10 mouse cellular contexts compared by ENCODE assay signal in genomic region chr7:97355068-97355841, GRCm38 (mm10). TPM values are rescaled to one million over a fixed set of nuclear protein-coding genes. Genes with fewer than 3 reads are reported as not detected.
DNase-seq lines count a peak whose midpoint lies in the region; ATAC-seq lines count a peak whose summit lies in the region.
"Had no signal": no experiment of that assay in that cellular context is flagged by ENCODE, and none has a peak within 500 bp of the region (broad histone marks: within the 10 kb centered on the region; RNA-seq: fewer than 3 reads in every experiment).

No protein-coding gene starts in this region.

- H3K4me1 ChIP-seq in intestine, embryonic 16.5 days (ENCODE audit: control insufficient read depth, insufficient read depth, low read length), result peaks cover 6% of the 10 kb centered on the region; the same call in 1 of the 2 replicates
- H3K4me1 ChIP-seq in intestine, embryonic 15.5 days (replicated peaks), result 0 out of 2 replicates have a peak, but pooled peaks cover 6% of the 10 kb centered on the region
- peaks cover 14% of the 10 kb centered on the region for H3K4me1 ChIP-seq in heart, embryonic 16.5 days (ENCODE audit: control insufficient read depth, insufficient read depth, low read length)
- H3K4me1 ChIP-seq in hindbrain, embryonic 12.5 days, result peaks cover 8% of the 10 kb centered on the region; the same call in 1 of the 2 replicates
- H3K4me1 ChIP-seq in midbrain, embryonic 15.5 days, result no peaks in the 10 kb centered on the region
- H3K4me1 ChIP-seq: neural tube, embryonic 15.5 days had no signal

- no peak overlapping the region for H3K9ac ChIP-seq in intestine, embryonic 16.5 days (ENCODE audit: low read depth, low read length)
- H3K9ac ChIP-seq in intestine, embryonic 15.5 days, result no peak overlapping the region
- H3K9ac ChIP-seq in heart, embryonic 16.5 days (ENCODE audit: low read length), result no peak overlapping the region
- no peak overlapping the region for H3K9ac ChIP-seq in hindbrain, embryonic 12.5 days
- no peak overlapping the region for H3K9ac ChIP-seq in midbrain, embryonic 15.5 days
- H3K9ac ChIP-seq: neural tube, embryonic 15.5 days had no signal

- H3K36me3 ChIP-seq in intestine, embryonic 16.5 days (ENCODE audit: control insufficient read depth, insufficient read depth, low read length), result no peaks in the 10 kb centered on the region; the same call in 1 of the 2 replicates
- H3K36me3 ChIP-seq in intestine, embryonic 15.5 days, result no peaks in the 10 kb centered on the region
- no peaks in the 10 kb centered on the region for H3K36me3 ChIP-seq in heart, embryonic 16.5 days (ENCODE audit: control insufficient read depth, insufficient read depth)
- no peaks in the 10 kb centered on the region for H3K36me3 ChIP-seq in hindbrain, embryonic 12.5 days
- no peaks in the 10 kb centered on the region for H3K36me3 ChIP-seq in midbrain, embryonic 15.5 days (replicated peaks)
- H3K36me3 ChIP-seq: neural tube, embryonic 15.5 days had no signal

- no peak overlapping the region for H3K4me2 ChIP-seq in intestine, embryonic 16.5 days (ENCODE audit: low read depth, low read length)
- no peak overlapping the region for H3K4me2 ChIP-seq in intestine, embryonic 15.5 days (replicated peaks)
- H3K4me2 ChIP-seq in heart, embryonic 16.5 days (ENCODE audit: low read depth, low read length), result peak overlapping the region; percentile 39
- no peak overlapping the region for H3K4me2 ChIP-seq in hindbrain, embryonic 12.5 days (replicated peaks)
- H3K4me2 ChIP-seq in midbrain, embryonic 15.5 days, result no peak overlapping the region
- H3K4me2 ChIP-seq: neural tube, embryonic 15.5 days had no signal

- 33% methylated on average over 13 of the region's 13 CpGs for WGBS in intestine, embryonic 16.5 days
- 42% methylated on average over 13 of the region's 13 CpGs for WGBS in intestine, embryonic 15.5 days
- WGBS in heart, embryonic 16.5 days, result 14% methylated on average over 13 of the region's 13 CpGs
- WGBS in hindbrain, embryonic 12.5 days, result 41% methylated on average over 13 of the region's 13 CpGs
- 46% methylated on average over 13 of the region's 13 CpGs for WGBS in midbrain, embryonic 15.5 days

- H3K27me3 ChIP-seq in intestine, embryonic 16.5 days (replicated peaks; ENCODE audit: control insufficient read depth, insufficient read depth, low read length), result no peaks in the 10 kb centered on the region
- H3K27me3 ChIP-seq in intestine, embryonic 15.5 days (replicated peaks), result no peaks in the 10 kb centered on the region
- no peaks in the 10 kb centered on the region for H3K27me3 ChIP-seq in heart, embryonic 16.5 days (ENCODE audit: control insufficient read depth, insufficient read depth, low read length)
- no peaks in the 10 kb centered on the region for H3K27me3 ChIP-seq in hindbrain, embryonic 12.5 days
- H3K27me3 ChIP-seq in midbrain, embryonic 15.5 days (replicated peaks), result no peaks in the 10 kb centered on the region
- H3K27me3 ChIP-seq: neural tube, embryonic 15.5 days had no signal

- no peak overlapping the region for H3K27ac ChIP-seq in intestine, embryonic 16.5 days (ENCODE audit: low read length)
- H3K27ac ChIP-seq in intestine, embryonic 15.5 days, result no peak overlapping the region
- peak overlapping the region; percentile 46 for H3K27ac ChIP-seq in heart, embryonic 16.5 days (ENCODE audit: low read length)
- no peak overlapping the region for H3K27ac ChIP-seq in hindbrain, embryonic 12.5 days
- H3K27ac ChIP-seq in midbrain, embryonic 15.5 days, result no peak overlapping the region
- H3K27ac ChIP-seq: neural tube, embryonic 15.5 days had no signal

- no peaks in the 10 kb centered on the region for H3K9me3 ChIP-seq in intestine, embryonic 16.5 days (ENCODE audit: control insufficient read depth, low read length)
- H3K9me3 ChIP-seq in intestine, embryonic 15.5 days, result no peaks in the 10 kb centered on the region
- H3K9me3 ChIP-seq in heart, embryonic 16.5 days (replicated peaks; ENCODE audit: control insufficient read depth, low read length), result no peaks in the 10 kb centered on the region
- H3K9me3 ChIP-seq in hindbrain, embryonic 12.5 days (replicated peaks), result no peaks in the 10 kb centered on the region
- no peaks in the 10 kb centered on the region for H3K9me3 ChIP-seq in midbrain, embryonic 15.5 days
- H3K9me3 ChIP-seq: neural tube, embryonic 15.5 days had no signal

- no peak overlapping the region for H3K4me3 ChIP-seq in intestine, embryonic 16.5 days (ENCODE audit: low read length)
- no peak overlapping the region for H3K4me3 ChIP-seq in intestine, embryonic 15.5 days (replicated peaks)
- H3K4me3 ChIP-seq in heart, embryonic 16.5 days (ENCODE audit: low read length), result no peak overlapping the region
- H3K4me3 ChIP-seq in hindbrain, embryonic 12.5 days, result no peak overlapping the region
- no peak overlapping the region for H3K4me3 ChIP-seq in midbrain, embryonic 15.5 days
- H3K4me3 ChIP-seq: neural tube, embryonic 15.5 days had no signal

- peak; percentile 53 for ATAC-seq in intestine, embryonic 16.5 days
- no peak for ATAC-seq in intestine, embryonic 15.5 days
- ATAC-seq in heart, embryonic 16.5 days (replicated peaks; ENCODE audit: extremely low read depth, insufficient read depth, low FRiP score), result peak; percentile 61; the same call in 1 of the 2 replicates
- ATAC-seq in megakaryocyte, adult 5-6 weeks (ENCODE audit: poor library complexity, severe bottlenecking), result peak; percentile 50
- ATAC-seq in hindbrain, embryonic 12.5 days (ENCODE audit: low FRiP score), result no peak
- ATAC-seq in midbrain, embryonic 15.5 days (replicated peaks), result no peak

- DNase-seq in MN1 (ENCODE audit: low spot score), result peak; percentile 82
- no peak for DNase-seq in ovary, postnatal 14 days (ENCODE audit: low spot score)
- DNase-seq: cerebellum, adult 9-10 months had no signal

RNA-seq across cellular contexts. Expression of gene Alg8, which starts 16.2 kb away (rescaled TPM):
- polyA plus RNA-seq in intestine, embryonic 16.5 days (2015; fragmentation: Nextera tagmentation; extraction: Ambion mirVana), result 51.3 and 55.7 TPM in 2 replicates
- polyA plus RNA-seq in intestine, embryonic 15.5 days (2015; fragmentation: Nextera tagmentation; extraction: Ambion mirVana), result 53.7 and 55.4 TPM in 2 replicates
- polyA plus RNA-seq in heart, embryonic 16.5 days (2015; fragmentation: Nextera tagmentation; extraction: Ambion mirVana), result 26.3 and 28.8 TPM in 2 replicates
- total RNA-seq in megakaryocyte, adult 5-6 weeks (2015), result 40.5 and 45.2 TPM in 2 replicates
- 29.9 and 41.7 TPM in 2 replicates for total RNA-seq in megakaryocyte, adult 5-6 weeks (2017)
- 27.6 and 28.1 TPM in 2 replicates for polyA plus RNA-seq in hindbrain, embryonic 12.5 days (2016; fragmentation: Nextera tagmentation; extraction: Ambion mirVana)
- polyA plus RNA-seq in midbrain, embryonic 15.5 days (2015; fragmentation: Nextera tagmentation; extraction: Ambion mirVana), result 12.9 and 14.2 TPM in 2 replicates

RNA-seq across cellular contexts. Expression of gene Kctd21, which starts 23.1 kb away (rescaled TPM):
- polyA plus RNA-seq in intestine, embryonic 16.5 days (2015; fragmentation: Nextera tagmentation; extraction: Ambion mirVana), result 4.1 and 4.4 TPM in 2 replicates
- polyA plus RNA-seq in intestine, embryonic 15.5 days (2015; fragmentation: Nextera tagmentation; extraction: Ambion mirVana), result 3.3 and 3.6 TPM in 2 replicates
- polyA plus RNA-seq in heart, embryonic 16.5 days (2015; fragmentation: Nextera tagmentation; extraction: Ambion mirVana), result 3.8 and 4.1 TPM in 2 replicates
- 3.3 and 4.5 TPM in 2 replicates for total RNA-seq in megakaryocyte, adult 5-6 weeks (2015)
- total RNA-seq in megakaryocyte, adult 5-6 weeks (2017), result 1.8 and 2.3 TPM in 2 replicates
- 6.3 and 7.7 TPM in 2 replicates for polyA plus RNA-seq in hindbrain, embryonic 12.5 days (2016; fragmentation: Nextera tagmentation; extraction: Ambion mirVana)
- 8.1 and 8.3 TPM in 2 replicates for polyA plus RNA-seq in midbrain, embryonic 15.5 days (2015; fragmentation: Nextera tagmentation; extraction: Ambion mirVana)

RNA-seq across cellular contexts. Expression of gene Usp35, which starts 23.4 kb away (rescaled TPM):
- 0.54 and 0.60 TPM in 2 replicates for polyA plus RNA-seq in intestine, embryonic 16.5 days (2015; fragmentation: Nextera tagmentation; extraction: Ambion mirVana)
- 1.1 and 1.2 TPM in 2 replicates for polyA plus RNA-seq in intestine, embryonic 15.5 days (2015; fragmentation: Nextera tagmentation; extraction: Ambion mirVana)
- 1.1 and 1.2 TPM in 2 replicates for polyA plus RNA-seq in heart, embryonic 16.5 days (2015; fragmentation: Nextera tagmentation; extraction: Ambion mirVana)
- 0.87 and 1.1 TPM in 2 replicates for total RNA-seq in megakaryocyte, adult 5-6 weeks (2015)
- total RNA-seq in megakaryocyte, adult 5-6 weeks (2017), result 0.66 and 0.77 TPM in 2 replicates
- 4.0 and 5.1 TPM in 2 replicates for polyA plus RNA-seq in hindbrain, embryonic 12.5 days (2016; fragmentation: Nextera tagmentation; extraction: Ambion mirVana)
- 4.8 and 5.3 TPM in 2 replicates for polyA plus RNA-seq in midbrain, embryonic 15.5 days (2015; fragmentation: Nextera tagmentation; extraction: Ambion mirVana)

RNA-seq across cellular contexts. Expression of gene Ndufc2, which starts 44.5 kb away (rescaled TPM):
- 377 and 385 TPM in 2 replicates for polyA plus RNA-seq in intestine, embryonic 16.5 days (2015; fragmentation: Nextera tagmentation; extraction: Ambion mirVana)
- polyA plus RNA-seq in intestine, embryonic 15.5 days (2015; fragmentation: Nextera tagmentation; extraction: Ambion mirVana), result 372 and 444 TPM in 2 replicates
- 592 and 600 TPM in 2 replicates for polyA plus RNA-seq in heart, embryonic 16.5 days (2015; fragmentation: Nextera tagmentation; extraction: Ambion mirVana)
- total RNA-seq in megakaryocyte, adult 5-6 weeks (2015), result 128 and 155 TPM in 2 replicates
- 225 and 237 TPM in 2 replicates for total RNA-seq in megakaryocyte, adult 5-6 weeks (2017)
- polyA plus RNA-seq in hindbrain, embryonic 12.5 days (2016; fragmentation: Nextera tagmentation; extraction: Ambion mirVana), result 350 and 364 TPM in 2 replicates
- 377 and 384 TPM in 2 replicates for polyA plus RNA-seq in midbrain, embryonic 15.5 days (2015; fragmentation: Nextera tagmentation; extraction: Ambion mirVana)

Comparison
In these comparisons a context has a peak if more than half of its experiments do, and no peak if none do; other contexts are left out.
1. ATAC-seq: peak in intestine, embryonic 16.5 days (single experiment), heart, embryonic 16.5 days (single experiment) and megakaryocyte, adult 5-6 weeks (single experiment); none in intestine, embryonic 15.5 days (single experiment), hindbrain, embryonic 12.5 days (single experiment) and midbrain, embryonic 15.5 days (single experiment).